Comparison of ENCODE assay signal across 16 mouse cellular contexts in the genomic region with DNA sequence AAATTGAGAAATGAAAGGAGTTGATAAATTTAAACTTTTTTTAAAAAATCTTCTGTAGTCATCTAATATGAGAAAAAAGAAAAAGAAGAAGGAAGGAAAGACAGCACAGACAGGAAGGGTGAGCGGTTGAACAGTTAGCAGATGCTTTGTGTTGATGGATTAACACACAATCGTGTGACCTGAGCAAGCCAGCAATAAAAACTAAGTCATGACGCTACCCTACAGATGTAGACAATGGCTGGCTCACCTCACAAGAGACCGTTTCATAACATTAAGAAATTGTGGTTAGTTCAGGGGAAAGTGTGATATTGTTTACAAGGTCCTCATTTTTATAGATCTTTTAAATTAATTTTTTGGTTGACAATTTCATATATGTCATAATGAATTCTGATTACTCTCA.
"Had no signal": no experiment of that assay in that cellular context is flagged by ENCODE, and none has a peak within 500 bp of the region (broad histone marks: within the 10 kb centered on the region; RNA-seq: fewer than 3 reads in every experiment).

No protein-coding gene starts in this region.

- H3K4me1 ChIP-seq: neural tube, embryonic 13.5 days; neural tube, embryonic 15.5 days; stomach, embryonic 15.5 days had no signal

- H3K9me3 ChIP-seq: neural tube, embryonic 13.5 days; neural tube, embryonic 15.5 days; stomach, embryonic 15.5 days had no signal

- H3K27me3 ChIP-seq: neural tube, embryonic 13.5 days; neural tube, embryonic 15.5 days; stomach, embryonic 15.5 days had no signal

- H3K36me3 ChIP-seq: neural tube, embryonic 13.5 days; neural tube, embryonic 15.5 days; stomach, embryonic 15.5 days had no signal

- H3K9ac ChIP-seq: neural tube, embryonic 13.5 days; neural tube, embryonic 15.5 days; stomach, embryonic 15.5 days had no signal

- H3K4me2 ChIP-seq: neural tube, embryonic 13.5 days; neural tube, embryonic 15.5 days; stomach, embryonic 15.5 days had no signal

- DNase-seq: retina, postnatal 1 day; right cerebral cortex, adult 18-20 months; right cerebral cortex, postnatal 14 days; right cerebral cortex, postnatal 25 days; right cerebral cortex, postnatal 4 days; spleen, adult 18-20 months; thymus, adult 18-20 months; thymus, adult 2 months; thymus, postnatal 14 days; thymus, postnatal 25 days; thymus, postnatal 36 days; thymus, postnatal 4 days had no signal

- H3K27ac ChIP-seq: neural tube, embryonic 13.5 days; neural tube, embryonic 15.5 days; stomach, embryonic 15.5 days; stomach, postnatal 0 days had no signal

- H3K4me3 ChIP-seq: neural tube, embryonic 13.5 days; neural tube, embryonic 15.5 days; stomach, embryonic 15.5 days had no signal
